Mouse (Mus musculus) stomach, embryonic 14.5 days (tissue): ENCODE measurements around the gene Gprasp1. TPM values are rescaled to one million over a fixed set of nuclear protein-coding genes. Genes with fewer than 3 reads are reported as not detected.
"Not testable (repeated sequence)": the region's sequence is repeated elsewhere in the genome, so short reads cannot be mapped to it uniquely, and the experiment has no call there.

Experiments
- ATAC-seq: fragments of 200-750 bp; cut with Nextera tagmentation; 2 replicates; pipeline ENCODE4 v1.8.0; 2017; ENCODE audit warnings: low read depth, moderate TSS enrichment; ENCODE audit not compliant: insufficient number of reproducible peaks, insufficient read depth, low FRiP score
- H3K27ac ChIP-seq: fragments of 300-500 bp; sonication (generic); 2 replicates; pipeline ENCODE4 v1.5.1; 2014; ENCODE audit warnings: mild to moderate bottlenecking, low read length, moderate library complexity, mixed read lengths
- H3K27me3 ChIP-seq: fragments of 300-500 bp; sonication (generic); 2 replicates; pipeline ENCODE4 v1.6.1; 2014; ENCODE audit warnings: low read length, control low read depth, mixed read lengths; ENCODE audit not compliant: control insufficient read depth, insufficient read depth
- H3K36me3 ChIP-seq: fragments of 300-500 bp; sonication (generic); 2 replicates; pipeline ENCODE4 v1.6.1; 2014; ENCODE audit warnings: mild to moderate bottlenecking, control low read depth, low read length, moderate library complexity, mixed read lengths; ENCODE audit not compliant: control insufficient read depth, insufficient read depth
- H3K4me1 ChIP-seq: fragments of 300-500 bp; sonication (generic); 2 replicates; pipeline ENCODE4 v1.6.1; 2014; ENCODE audit warnings: low read length, control low read depth, mixed read lengths; ENCODE audit not compliant: control insufficient read depth, insufficient read depth
- H3K4me2 ChIP-seq: fragments of 300-500 bp; sonication (generic); replicated peaks from 2 replicates; pipeline ENCODE4 v1.6.1; 2014; ENCODE audit warnings: low read depth, low read length, control low read depth
- H3K4me3 ChIP-seq: fragments of 300-500 bp; sonication (generic); 2 replicates; pipeline ENCODE4 v1.5.1; 2014; ENCODE audit warnings: low read depth, low read length, control low read depth
- H3K9ac ChIP-seq: fragments of 300-500 bp; sonication (generic); replicated peaks from 2 replicates; pipeline ENCODE4 v1.6.1; 2014; ENCODE audit warnings: low read depth, mild to moderate bottlenecking, control low read depth, low read length, moderate library complexity, mixed read lengths
- H3K9me3 ChIP-seq: fragments of 300-500 bp; sonication (generic); 2 replicates; pipeline ENCODE4 v1.6.1; 2016; ENCODE audit warnings: low read depth, low read length, control low read depth; ENCODE audit not compliant: control insufficient read depth
- WGBS: fragments of 180-500 bp; shearing (Covaris S2); extraction: QIAGEN DNeasy Blood & Tissue Kit; methylation state at CpG from one replicate; pipeline ENCODE4 v1.1.7; 2014; 5-methylcytosine and 5-hydroxymethylcytosine counted together
- polyA plus RNA-seq: library from polyadenylated mRNA; unstranded; fragments of >200 nt; fragmentation: Nextera tagmentation; extraction: Ambion mirVana; gene quantifications from 2 replicates; pipeline ENCODE4 v1.2.1, GENCODE M21; 2014

The Gprasp1 gene
- polyA plus RNA-seq, 1 experiment from 2014 or later: 47.3 TPM

- ATAC-seq, H3K27me3 ChIP-seq, H3K4me2 ChIP-seq, H3K36me3 ChIP-seq, H3K9me3 ChIP-seq, H3K4me3 ChIP-seq, H3K27ac ChIP-seq, H3K9ac ChIP-seq, H3K4me1 ChIP-seq: not testable (repeated sequence)
- WGBS: 92% methylated on average over 3 of the region's 3 CpGs
Observed at GRCm38 (mm10) chrX:135745376-135745775, 2.8 kb downstream of the Gprasp1 start.

- Histone ChIP-seq H3K27ac (no peak overlapping the region), H3K9ac (no peak overlapping the region), H3K9me3 (no peaks in the 10 kb centered on the region), H3K36me3 (no peaks in the 10 kb centered on the region; the same call in 1 of the 2 replicates), H3K4me3 (no peak overlapping the region), H3K27me3 (no peaks in the 10 kb centered on the region), H3K4me2 (no peak overlapping the region), H3K4me1 (no peaks in the 10 kb centered on the region)
- WGBS: 0% methylated on average over 2 of the region's 2 CpGs
- no peak for ATAC-seq
Observed at GRCm38 (mm10) chrX:135752832-135753231, 10.3 kb downstream of the Gprasp1 start.

GRCm38 (mm10) chrX:135761707-135762106 lies 19.2 kb downstream of the Gprasp1 start:
- ATAC-seq: no peak
- no peak overlapping the region for H3K4me2 ChIP-seq
- H3K36me3 ChIP-seq: no peaks in the 10 kb centered on the region; the same call in 1 of the 2 replicates
- no peak overlapping the region for H3K9ac ChIP-seq
- H3K9me3 ChIP-seq: no peaks in the 10 kb centered on the region
- no peaks in the 10 kb centered on the region for H3K27me3 ChIP-seq
- H3K4me3 ChIP-seq: no peak overlapping the region
- H3K27ac ChIP-seq: no peak overlapping the region
- H3K4me1 ChIP-seq: no peaks in the 10 kb centered on the region

GRCm38 (mm10) chrX:135768043-135768548 lies 25.6 kb downstream of the Gprasp1 start:
- 51% methylated on average over 3 of the region's 3 CpGs for WGBS
- Histone ChIP-seq H3K27me3 (no peaks in the 10 kb centered on the region), H3K4me3 (no peak overlapping the region), H3K4me2 (no peak overlapping the region), H3K9ac (no peak overlapping the region), H3K4me1 (no peaks in the 10 kb centered on the region), H3K9me3 (no peaks in the 10 kb centered on the region), H3K27ac (no peak overlapping the region), H3K36me3 (no peaks in the 10 kb centered on the region; the same call in 1 of the 2 replicates)
- ATAC-seq: 0 out of 2 replicates have a peak, but pooled peaks have one; percentile 23

GRCm38 (mm10) chrX:135768565-135768964 lies 26.0 kb downstream of the Gprasp1 start:
- Histone ChIP-seq H3K4me3 (no peak overlapping the region), H3K4me1 (no peaks in the 10 kb centered on the region), H3K36me3 (no peaks in the 10 kb centered on the region; the same call in 1 of the 2 replicates), H3K9me3 (no peaks in the 10 kb centered on the region), H3K27ac (no peak overlapping the region), H3K27me3 (no peaks in the 10 kb centered on the region), H3K4me2 (no peak overlapping the region), H3K9ac (no peak overlapping the region)
- no peak for ATAC-seq
- WGBS: 56% methylated on average over 2 of the region's 2 CpGs

- Histone ChIP-seq H3K4me2 (no peak overlapping the region), H3K36me3 (no peaks in the 10 kb centered on the region), H3K9ac (no peak overlapping the region), H3K4me1 (no peaks in the 10 kb centered on the region), H3K27ac (no peak overlapping the region), H3K27me3 (no peaks in the 10 kb centered on the region), H3K9me3 (no peaks in the 10 kb centered on the region), H3K4me3 (no peak overlapping the region)
- ATAC-seq: no peak
Observed at GRCm38 (mm10) chrX:135791536-135791935, 49.0 kb downstream of the Gprasp1 start.

GRCm38 (mm10) chrX:135792326-135792725 lies 49.8 kb downstream of the Gprasp1 start:
- 59% methylated on average over 6 of the region's 6 CpGs for WGBS
- Histone ChIP-seq H3K4me2 (no peak overlapping the region), H3K9me3 (no peaks in the 10 kb centered on the region), H3K4me3 (no peak overlapping the region), H3K4me1 (no peaks in the 10 kb centered on the region), H3K9ac (no peak overlapping the region), H3K27me3 (no peaks in the 10 kb centered on the region), H3K36me3 (no peaks in the 10 kb centered on the region), H3K27ac (no peak overlapping the region)
- no peak for ATAC-seq

GRCm38 (mm10) chrX:135795591-135796304 lies 53.2 kb downstream of the Gprasp1 start:
- H3K4me3 ChIP-seq: peak overlapping the region; percentile 47
- not testable (repeated sequence) for H3K27me3 ChIP-seq, H3K9me3 ChIP-seq, H3K27ac ChIP-seq, H3K36me3 ChIP-seq, H3K4me1 ChIP-seq
- ATAC-seq: peak; percentile 89
- peak overlapping the region; percentile 49 for H3K4me2 ChIP-seq
- WGBS: 31% methylated on average over 25 of the region's 27 CpGs
- 0 out of 2 replicates have a peak overlapping the region, but pooled peaks have one; percentile 30 for H3K9ac ChIP-seq
